Mouse (Mus musculus) cerebellum, adult 2 months (tissue): ENCODE results near the gene Cacybp.

Source experiments
- CTCF ChIP-seq: fragments of 200-500 bp; IDR thresholded peaks from 2 replicates; pipeline ENCODE4 v1.5.1; 2011; ENCODE audit warnings: low read depth, mild to moderate bottlenecking, control low read depth, low read length, moderate library complexity, borderline replicate concordance; ENCODE audit not compliant: insufficient read depth
- POLR2A ChIP-seq: fragments of 200-500 bp; IDR thresholded peaks from 2 replicates; pipeline ENCODE4 v1.6.1; 2011; ENCODE audit warnings: low read length, control low read depth, borderline replicate concordance; ENCODE audit not compliant: insufficient read depth

- TF ChIP-seq CTCF (no peak), POLR2A (no peak)
These were observed 19.4 kb upstream of the Cacybp start for GRCm38 (mm10) chr1:160232113-160232512.
